Mouse (Mus musculus): ENCODE results near the gene Dysf. TPM values are rescaled to one million over a fixed set of nuclear protein-coding genes. Genes with fewer than 3 reads are reported as not detected.

The Dysf gene
- polyA plus RNA-seq, 1 experiment from 2014 or later, result 1.5 TPM

GRCm38 (mm10) chr6:84191656-84192250, 183.4 kb downstream of the Dysf start:
- H3K9me3 ChIP-seq, result no peaks in the 10 kb centered on the region
- no peaks in the 10 kb centered on the region for H3K27me3 ChIP-seq
- H3K4me2 ChIP-seq (replicated peaks), result no peak overlapping the region
- no peak for ATAC-seq (replicated peaks)
- 57% methylated on average over 6 of the region's 6 CpGs for WGBS
- H3K9ac ChIP-seq (replicated peaks), result no peak overlapping the region
- H3K4me1 ChIP-seq, result no peaks in the 10 kb centered on the region
- no peaks in the 10 kb centered on the region for H3K36me3 ChIP-seq
- H3K27ac ChIP-seq (replicated peaks), result no peak overlapping the region
- no peak overlapping the region for H3K4me3 ChIP-seq

DNA sequence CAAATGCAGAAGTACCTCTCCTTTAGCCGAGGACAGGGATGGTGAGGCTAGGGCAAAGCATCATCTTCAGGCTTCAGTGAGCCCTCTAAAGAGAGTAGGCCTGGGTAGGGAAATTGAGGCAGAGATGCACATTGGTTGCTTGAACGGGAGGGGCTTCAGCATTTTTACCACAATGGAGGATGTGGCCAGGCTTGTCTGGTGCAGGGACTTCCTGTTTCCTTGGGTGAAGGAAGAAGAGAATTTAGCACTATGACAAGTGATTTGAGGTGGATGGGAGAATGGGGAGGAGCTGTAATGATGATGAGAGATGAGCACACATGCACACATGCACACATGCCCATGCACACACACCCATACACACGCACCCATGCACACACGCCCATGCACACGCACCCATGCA, 188.1 kb downstream of the Dysf start:
- no peak for ATAC-seq (replicated peaks)
- no peaks in the 10 kb centered on the region for H3K9me3 ChIP-seq
- WGBS, result 94% methylated on average over 5 of the region's 5 CpGs
- no peaks in the 10 kb centered on the region for H3K36me3 ChIP-seq
- no peak overlapping the region for H3K27ac ChIP-seq (replicated peaks)
- no peak overlapping the region for H3K4me2 ChIP-seq (replicated peaks)
- no peak overlapping the region for H3K4me3 ChIP-seq
- no peak overlapping the region for H3K9ac ChIP-seq (replicated peaks)
- no peaks in the 10 kb centered on the region for H3K4me1 ChIP-seq
- no peaks in the 10 kb centered on the region for H3K27me3 ChIP-seq

- no peaks in the 10 kb centered on the region for H3K36me3 ChIP-seq
- H3K4me2 ChIP-seq (replicated peaks), result no peak overlapping the region
- no peaks in the 10 kb centered on the region for H3K9me3 ChIP-seq
- H3K27me3 ChIP-seq, result no peaks in the 10 kb centered on the region
- no peak overlapping the region for H3K4me3 ChIP-seq
- no peak overlapping the region for H3K27ac ChIP-seq (replicated peaks)
- H3K9ac ChIP-seq (replicated peaks), result no peak overlapping the region
- WGBS, result 28% methylated on average over 5 of the region's 5 CpGs
- no peak for ATAC-seq (replicated peaks)
- no peaks in the 10 kb centered on the region for H3K4me1 ChIP-seq
Observed at GRCm38 (mm10) chr6:84197811-84198213, 189.4 kb downstream of the Dysf start.

DNA sequence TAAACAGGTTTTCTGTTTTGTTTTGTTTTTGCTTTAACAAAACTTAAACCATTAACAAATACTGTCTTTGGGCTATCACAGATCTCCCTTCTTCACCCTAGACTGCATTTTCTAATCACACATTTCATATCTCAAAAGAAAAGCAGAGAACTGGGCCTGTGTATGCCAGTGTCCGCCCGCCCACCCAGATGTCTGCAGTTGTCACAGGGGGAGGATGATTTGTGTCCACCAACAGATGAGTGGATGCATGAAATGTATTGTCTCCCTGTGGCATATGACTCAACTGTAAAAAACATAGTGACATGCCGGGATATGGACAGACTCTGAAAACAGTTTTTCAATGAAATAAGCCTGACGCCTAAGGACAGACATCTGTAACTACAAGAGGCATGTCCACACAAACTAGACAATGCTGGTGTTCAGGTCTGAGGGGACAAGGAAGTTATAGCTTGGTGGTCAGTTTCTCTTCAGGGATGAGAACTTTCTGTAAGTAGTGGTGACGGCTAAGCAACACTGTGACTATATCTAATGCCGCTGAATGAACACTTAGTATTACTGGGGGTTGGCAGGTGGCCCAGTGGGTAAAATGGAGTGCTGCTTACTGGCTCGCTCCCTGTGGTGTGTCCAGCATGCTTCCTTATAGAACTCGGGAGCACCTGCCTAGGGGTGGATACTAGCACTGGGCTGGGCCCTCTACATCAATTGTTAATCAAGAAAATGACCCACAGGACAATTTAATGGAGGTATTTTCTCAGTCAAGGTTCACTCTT, 193.5 kb downstream of the Dysf start:
- Histone ChIP-seq H3K36me3 (no peaks in the 10 kb centered on the region), H3K4me1 (no peaks in the 10 kb centered on the region), H3K4me2 (replicated peaks) (no peak overlapping the region), H3K9me3 (no peaks in the 10 kb centered on the region), H3K27me3 (no peaks in the 10 kb centered on the region), H3K4me3 (no peak overlapping the region), H3K9ac (replicated peaks) (no peak overlapping the region), H3K27ac (replicated peaks) (no peak overlapping the region)
- ATAC-seq (replicated peaks), result no peak
- 84% methylated on average over 8 of the region's 8 CpGs for WGBS

- Histone ChIP-seq H3K4me2 (replicated peaks) (no peak overlapping the region), H3K4me3 (no peak overlapping the region), H3K9me3 (no peaks in the 10 kb centered on the region), H3K4me1 (no peaks in the 10 kb centered on the region), H3K27me3 (no peaks in the 10 kb centered on the region), H3K9ac (replicated peaks) (no peak overlapping the region), H3K36me3 (no peaks in the 10 kb centered on the region), H3K27ac (replicated peaks) (no peak overlapping the region)
- 95% methylated on average over 3 of the region's 3 CpGs for WGBS
- no peak for ATAC-seq (replicated peaks)
Observed at GRCm38 (mm10) chr6:84205611-84206010, 197.2 kb downstream of the Dysf start.

- ATAC-seq (replicated peaks), result no peak
- Histone ChIP-seq H3K9ac (replicated peaks) (no peak overlapping the region), H3K27ac (replicated peaks) (no peak overlapping the region), H3K4me2 (replicated peaks) (no peak overlapping the region), H3K36me3 (no peaks in the 10 kb centered on the region), H3K4me1 (no peaks in the 10 kb centered on the region), H3K27me3 (no peaks in the 10 kb centered on the region), H3K4me3 (no peak overlapping the region), H3K9me3 (no peaks in the 10 kb centered on the region)
- WGBS, result 86% methylated on average over 4 of the region's 4 CpGs
Observed at GRCm38 (mm10) chr6:84208589-84208988, 200.2 kb downstream of the Dysf start.

DNA sequence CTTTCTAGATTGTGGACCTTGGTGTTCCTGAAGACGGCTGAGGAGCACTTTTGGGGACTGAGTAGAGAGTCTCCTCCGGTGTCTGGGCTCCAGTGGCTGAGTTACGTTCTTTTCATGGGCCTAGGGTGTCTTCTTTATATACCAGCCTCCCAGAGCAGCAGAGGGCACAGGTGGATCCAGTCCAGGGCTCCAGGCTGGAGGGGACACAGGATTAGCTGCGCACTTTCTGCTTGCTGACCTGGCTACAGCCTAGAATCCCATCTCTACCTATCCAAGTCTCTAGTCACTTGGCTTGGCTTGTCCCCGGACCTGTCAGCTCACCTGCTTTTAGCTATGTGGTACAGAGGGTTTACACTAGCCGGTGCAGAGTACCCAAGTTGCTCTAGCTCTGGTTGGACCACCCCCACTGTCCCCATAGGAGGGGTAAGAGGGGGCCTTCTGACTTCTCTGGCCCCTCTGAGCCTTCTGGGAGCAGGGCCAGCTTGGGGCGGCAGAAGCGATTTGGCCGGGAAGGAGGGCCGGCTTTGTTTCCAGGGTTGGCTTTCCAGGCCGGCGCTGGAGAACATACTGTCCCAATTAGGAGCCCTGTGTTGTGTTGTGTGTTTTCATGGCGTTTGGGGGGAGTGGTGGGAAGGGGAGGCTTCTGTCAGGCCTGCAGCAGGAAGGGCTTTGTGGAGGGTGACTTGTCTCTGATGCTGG, 201.5 kb downstream of the Dysf start:
- Histone ChIP-seq H3K27me3 (no peaks in the 10 kb centered on the region), H3K4me3 (no peak overlapping the region), H3K27ac (replicated peaks) (no peak overlapping the region), H3K4me1 (no peaks in the 10 kb centered on the region), H3K9me3 (no peaks in the 10 kb centered on the region), H3K9ac (replicated peaks) (no peak overlapping the region), H3K36me3 (no peaks in the 10 kb centered on the region), H3K4me2 (replicated peaks) (no peak overlapping the region)
- no peak for ATAC-seq (replicated peaks)
- 73% methylated on average over 13 of the region's 13 CpGs for WGBS

DNA sequence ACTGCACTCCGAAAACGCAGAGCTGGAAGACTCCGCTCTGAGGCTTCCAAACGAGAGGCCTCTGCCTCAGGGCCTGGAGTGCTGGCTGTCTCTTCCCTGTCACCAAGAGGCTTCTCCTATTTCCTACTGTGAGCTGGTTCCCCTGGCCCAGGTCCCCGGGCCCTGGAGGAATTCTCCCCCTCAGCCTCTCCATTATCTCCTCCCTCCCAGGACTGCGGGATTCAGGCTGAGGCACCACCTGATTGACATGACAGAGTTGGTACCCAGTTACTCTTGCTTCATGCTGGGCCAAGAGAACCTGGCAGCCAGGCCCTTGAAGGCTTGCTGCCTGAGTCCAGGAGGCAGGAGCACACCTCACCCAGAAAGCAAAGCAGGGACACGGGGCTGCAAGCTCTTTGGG, 203.1 kb downstream of the Dysf start:
- Histone ChIP-seq H3K9me3 (no peaks in the 10 kb centered on the region), H3K4me3 (no peak overlapping the region), H3K4me1 (no peaks in the 10 kb centered on the region), H3K9ac (replicated peaks) (no peak overlapping the region), H3K36me3 (no peaks in the 10 kb centered on the region), H3K4me2 (replicated peaks) (no peak overlapping the region), H3K27ac (replicated peaks) (no peak overlapping the region), H3K27me3 (no peaks in the 10 kb centered on the region)
- ATAC-seq (replicated peaks), result no peak
- WGBS, result 68% methylated on average over 7 of the region's 7 CpGs

DNA sequence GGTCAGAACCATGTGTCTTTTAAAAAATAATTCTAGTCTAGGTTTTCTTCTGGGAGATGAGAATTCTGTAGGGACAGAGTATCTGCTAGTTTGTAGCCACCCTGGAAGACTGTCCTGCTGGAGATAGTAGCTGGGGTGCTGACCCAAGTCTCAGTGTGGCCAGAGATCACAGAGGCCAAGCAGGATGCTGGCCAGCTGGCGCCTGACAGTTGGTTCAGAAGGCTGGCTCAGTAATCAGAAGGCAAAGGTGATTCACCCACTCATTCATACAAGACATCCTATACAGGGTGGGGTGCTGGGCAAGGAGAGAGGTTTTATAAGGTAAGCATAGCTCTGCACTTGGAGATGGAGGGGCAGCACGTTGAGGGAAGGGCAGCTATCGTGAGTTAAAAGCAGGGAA, 204.7 kb downstream of the Dysf start:
- Histone ChIP-seq H3K27ac (replicated peaks) (no peak overlapping the region), H3K4me2 (replicated peaks) (no peak overlapping the region), H3K9me3 (no peaks in the 10 kb centered on the region), H3K4me1 (no peaks in the 10 kb centered on the region), H3K27me3 (no peaks in the 10 kb centered on the region), H3K36me3 (no peaks in the 10 kb centered on the region), H3K4me3 (no peak overlapping the region), H3K9ac (replicated peaks) (no peak overlapping the region)
- ATAC-seq (replicated peaks), result no peak
- 71% methylated on average over 3 of the region's 3 CpGs for WGBS

DNA sequence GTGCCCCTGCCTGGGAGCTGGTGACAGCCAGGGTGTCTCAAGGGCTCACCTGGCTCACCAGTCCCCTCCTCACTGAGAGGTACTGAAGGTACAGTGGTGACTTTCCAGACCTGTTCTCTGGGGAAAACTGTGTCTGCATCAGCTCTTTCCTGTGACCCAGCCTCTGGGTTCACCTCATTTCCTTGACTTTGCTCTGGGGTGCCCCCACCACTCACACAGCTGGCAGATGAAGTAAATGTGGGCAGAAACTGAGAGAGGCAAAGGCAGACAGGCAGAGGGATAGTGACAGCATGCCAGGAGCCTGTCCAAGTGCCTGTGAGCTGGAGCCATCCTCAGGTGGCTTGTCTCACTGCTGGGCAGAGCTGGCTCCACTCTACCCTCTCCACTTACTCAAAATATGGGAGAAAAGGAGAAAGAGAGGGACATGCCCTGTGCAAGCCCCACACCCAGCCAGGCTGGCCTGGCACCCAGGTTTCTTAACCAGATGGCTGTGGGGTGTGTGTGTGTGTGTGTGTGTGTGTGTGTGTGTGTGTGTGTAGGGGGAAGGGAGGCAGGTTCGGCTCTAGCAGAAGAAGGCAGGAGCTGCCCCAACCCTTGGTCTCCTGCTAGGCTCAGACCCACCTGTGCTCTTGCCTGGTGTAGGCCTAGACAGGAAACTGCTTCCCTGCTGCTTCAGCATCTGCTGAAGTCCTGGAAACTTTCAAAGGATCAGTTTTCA, 209.0 kb downstream of the Dysf start:
- Histone ChIP-seq H3K27me3 (no peaks in the 10 kb centered on the region), H3K36me3 (no peaks in the 10 kb centered on the region), H3K4me2 (replicated peaks) (no peak overlapping the region), H3K9ac (replicated peaks) (no peak overlapping the region), H3K4me1 (no peaks in the 10 kb centered on the region), H3K4me3 (no peak overlapping the region), H3K9me3 (no peaks in the 10 kb centered on the region), H3K27ac (replicated peaks) (no peak overlapping the region)
- no peak for ATAC-seq (replicated peaks)
- WGBS, result 50% methylated on average over 1 of the region's 1 CpGs

DNA sequence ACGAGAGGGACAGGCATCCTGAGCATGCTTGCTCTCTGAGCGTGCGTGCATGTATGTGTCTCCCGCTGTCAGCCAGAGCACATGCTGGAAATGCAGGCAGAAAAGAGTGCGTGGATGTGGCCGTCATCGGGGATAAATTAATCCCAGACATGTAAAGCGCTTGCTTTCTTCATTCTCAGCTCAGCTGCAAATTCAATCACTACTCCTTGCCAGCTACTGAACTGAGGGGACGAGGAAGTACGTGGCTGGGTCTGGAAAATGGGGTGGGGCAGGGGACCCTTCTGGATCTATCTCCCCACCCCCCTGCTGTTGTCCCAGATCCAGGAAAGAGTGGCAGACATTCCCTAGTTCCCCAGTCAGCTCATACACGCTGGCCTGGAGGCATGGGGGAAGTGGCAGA, 210.7 kb downstream of the Dysf start:
- no peak for ATAC-seq (replicated peaks)
- H3K9me3 ChIP-seq, result no peaks in the 10 kb centered on the region
- H3K27ac ChIP-seq (replicated peaks), result no peak overlapping the region
- H3K27me3 ChIP-seq, result no peaks in the 10 kb centered on the region
- H3K36me3 ChIP-seq, result no peaks in the 10 kb centered on the region
- H3K4me3 ChIP-seq, result no peak overlapping the region
- no peaks in the 10 kb centered on the region for H3K4me1 ChIP-seq
- H3K9ac ChIP-seq (replicated peaks), result no peak overlapping the region
- H3K4me2 ChIP-seq (replicated peaks), result no peak overlapping the region
- WGBS, result 81% methylated on average over 11 of the region's 11 CpGs

- H3K36me3 ChIP-seq, result no peaks in the 10 kb centered on the region
- no peak overlapping the region for H3K4me3 ChIP-seq
- no peak for ATAC-seq (replicated peaks)
- no peak overlapping the region for H3K27ac ChIP-seq (replicated peaks)
- H3K27me3 ChIP-seq, result no peaks in the 10 kb centered on the region
- H3K9ac ChIP-seq (replicated peaks), result no peak overlapping the region
- WGBS, result 48% methylated on average over 4 of the region's 4 CpGs
- no peak overlapping the region for H3K4me2 ChIP-seq (replicated peaks)
- no peaks in the 10 kb centered on the region for H3K9me3 ChIP-seq
- H3K4me1 ChIP-seq, result no peaks in the 10 kb centered on the region; the same call in 1 of the 2 replicates
Observed at GRCm38 (mm10) chr6:84224861-84225260, 216.5 kb downstream of the Dysf start.

All from forebrain, embryonic 15.5 days (tissue).